Mouse (Mus musculus) intestine, embryonic 14.5 days (tissue): ENCODE results near the gene Tspan6. TPM values are rescaled to one million over a fixed set of nuclear protein-coding genes. Genes with fewer than 3 reads are reported as not detected.

Experiments used
- ATAC-seq: fragments of 200-750 bp; cut with Nextera tagmentation; replicated peaks from 2 replicates; pipeline ENCODE4 v1.8.0; 2017; ENCODE audit warnings: low read depth, moderate number of reproducible peaks, moderate TSS enrichment, moderate library complexity; ENCODE audit not compliant: low FRiP score, low TSS enrichment
- DNase-seq: peaks from one replicate; pipeline ENCODE4 v3.0.0-alpha.2; 2018; ENCODE audit warnings: low spot score
- H3K27ac ChIP-seq: fragments of 300-500 bp; sonication (generic); 2 replicates; pipeline ENCODE4 v1.5.1; 2014; ENCODE audit warnings: low read depth, mild to moderate bottlenecking, control low read depth
- H3K27me3 ChIP-seq: fragments of 300-500 bp; sonication (generic); replicated peaks from 2 replicates; pipeline ENCODE4 v1.6.1; 2014; ENCODE audit warnings: low read length, control low read depth; ENCODE audit not compliant: control insufficient read depth, insufficient read depth
- H3K36me3 ChIP-seq: fragments of 300-500 bp; sonication (generic); 2 replicates; pipeline ENCODE4 v1.6.1; 2014; ENCODE audit warnings: low read length, control low read depth; ENCODE audit not compliant: control insufficient read depth, insufficient read depth
- H3K4me1 ChIP-seq: fragments of 300-500 bp; sonication (generic); replicated peaks from 2 replicates; pipeline ENCODE4 v1.6.1; 2014; ENCODE audit warnings: low read length, control low read depth, mixed read lengths; ENCODE audit not compliant: control insufficient read depth, insufficient read depth
- H3K4me2 ChIP-seq: fragments of 300-500 bp; sonication (generic); 2 replicates; pipeline ENCODE4 v1.6.1; 2014; ENCODE audit warnings: low read length
- H3K4me3 ChIP-seq: fragments of 300-500 bp; sonication (generic); 2 replicates; pipeline ENCODE4 v1.5.1; 2014; ENCODE audit warnings: low read depth, low read length, control low read depth, mixed read lengths
- H3K9ac ChIP-seq: fragments of 300-500 bp; sonication (generic); 2 replicates; pipeline ENCODE4 v1.6.1; 2014; ENCODE audit warnings: mild to moderate bottlenecking, low read length
- H3K9me3 ChIP-seq: fragments of 300-500 bp; sonication (generic); 2 replicates; pipeline ENCODE4 v1.6.1; 2016; ENCODE audit warnings: low read length, control low read depth; ENCODE audit not compliant: control insufficient read depth
- WGBS: fragments of 180-500 bp; shearing (Covaris S2); extraction: QIAGEN DNeasy Blood & Tissue Kit; methylation state at CpG from one replicate; pipeline ENCODE4 v1.1.7; 2014; 5-methylcytosine and 5-hydroxymethylcytosine counted together
- polyA plus RNA-seq: library from polyadenylated mRNA; unstranded; fragments of >200 nt; fragmentation: Nextera tagmentation; extraction: Ambion mirVana; gene quantifications from 2 replicates; pipeline ENCODE4 v1.2.1, GENCODE M21; 2014

Tspan6 gene
- polyA plus RNA-seq, 1 experiment from 2014 or later, result 127 TPM

DNA sequence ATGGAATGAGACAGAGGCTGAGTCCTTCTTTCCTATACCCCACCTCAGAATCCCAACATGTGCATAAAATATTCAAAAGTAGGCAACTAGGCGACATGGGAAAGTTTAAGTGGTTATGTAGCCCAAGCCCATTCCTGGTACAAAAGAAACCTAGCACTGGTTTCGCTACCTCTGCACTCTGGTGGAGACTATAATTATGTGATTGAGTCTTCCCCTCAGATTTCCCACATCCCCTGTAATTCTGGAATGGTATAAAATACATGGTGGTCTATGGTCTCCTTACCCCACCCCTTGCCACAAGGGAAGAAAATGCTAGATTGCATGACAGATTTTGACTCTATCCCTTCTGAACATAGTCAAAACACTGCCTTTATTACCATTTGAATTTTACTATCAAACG is 14.8 kb upstream of the Tspan6 start:
- Histone ChIP-seq H3K36me3 (no peaks in the 10 kb centered on the region), H3K4me1 (no peaks in the 10 kb centered on the region), H3K27ac (no peak overlapping the region; the same call in 1 of the 2 replicates), H3K4me3 (no peak overlapping the region), H3K4me2 (no peak overlapping the region), H3K27me3 (no peaks in the 10 kb centered on the region), H3K9ac (no peak overlapping the region), H3K9me3 (no peaks in the 10 kb centered on the region)
- 76% methylated on average over 3 of the region's 3 CpGs for WGBS
- DNase-seq (no peak), ATAC-seq (no peak)

GRCm38 (mm10) chrX:133911397-133912103 is 13.3 kb upstream of the Tspan6 start:
- Histone ChIP-seq H3K36me3 (no peaks in the 10 kb centered on the region), H3K27me3 (no peaks in the 10 kb centered on the region), H3K4me3 (no peak overlapping the region), H3K27ac (peak overlapping the region; percentile 36), H3K4me1 (no peaks in the 10 kb centered on the region), H3K4me2 (no peak overlapping the region), H3K9ac (no peak overlapping the region), H3K9me3 (no peaks in the 10 kb centered on the region)
- ATAC-seq (no peak), DNase-seq (no peak)
- WGBS, result 33% methylated on average over 10 of the region's 10 CpGs

DNA sequence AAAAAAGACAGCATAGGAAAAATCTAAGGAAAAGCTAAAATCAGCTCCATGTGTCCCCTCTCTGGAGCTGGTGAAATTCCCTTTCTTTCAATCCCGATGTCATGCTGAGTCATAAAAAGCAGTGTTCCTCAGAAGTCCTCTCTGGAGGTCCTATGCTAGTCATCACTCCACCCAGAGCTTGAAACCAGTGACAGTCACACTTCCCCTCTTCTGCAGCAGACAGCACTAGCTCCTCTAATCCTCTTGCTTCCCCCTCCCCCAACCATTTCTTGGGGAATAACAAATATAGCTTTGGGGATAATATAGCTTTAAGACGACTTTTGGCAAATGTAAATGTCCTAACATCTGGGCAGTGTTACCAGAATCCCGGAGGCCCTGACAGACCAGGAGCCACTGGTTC is 10.0 kb upstream of the Tspan6 start, which contains the start of gene Srpx2:
Srpx2 (plus strand) TSS at position 166 of the 400 bp plus-strand sequence.
- Histone ChIP-seq H3K4me1 (no peaks in the 10 kb centered on the region), H3K9ac (no peak within 1 kb of the TSS), H3K4me2 (peak within 1 kb of the TSS; percentile 31; the same call in 1 of the 2 replicates), H3K27me3 (no peaks in the 10 kb centered on the region), H3K4me3 (peak within 1 kb of the TSS; percentile 4; the same call in 1 of the 2 replicates), H3K36me3 (no peaks in the 10 kb centered on the region), H3K27ac (no peak within 1 kb of the TSS; the same call in 1 of the 2 replicates), H3K9me3 (no peaks in the 10 kb centered on the region)
- ATAC-seq, result no peak
- no peak for DNase-seq
- 29% methylated on average over 3 of the region's 3 CpGs for WGBS

DNA sequence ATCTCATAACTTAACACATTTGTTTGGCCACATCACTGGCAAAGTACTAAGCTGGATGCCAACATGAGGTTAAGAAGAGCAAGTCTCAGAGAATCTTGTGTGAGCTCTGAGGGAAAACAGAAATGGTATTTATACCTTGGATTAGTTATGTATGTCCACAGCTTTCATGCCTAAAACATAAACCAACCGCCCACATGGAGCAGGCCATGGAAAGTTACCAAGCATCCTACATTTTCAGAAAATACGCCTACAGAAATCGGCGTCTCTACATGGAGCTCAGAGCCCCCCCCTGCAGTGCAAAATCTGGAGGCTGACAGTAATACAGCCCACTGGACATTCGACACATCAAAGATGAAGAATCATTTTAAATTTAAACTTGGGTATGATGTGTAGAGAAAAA is 10.1 kb downstream of the Tspan6 start:
- DNase-seq (no peak), ATAC-seq (no peak)
- H3K9ac ChIP-seq, result no peak overlapping the region
- H3K4me3 ChIP-seq, result no peak overlapping the region
- H3K27me3 ChIP-seq, result no peaks in the 10 kb centered on the region
- no peaks in the 10 kb centered on the region for H3K9me3 ChIP-seq
- no peak overlapping the region for H3K4me2 ChIP-seq
- 90% methylated on average over 5 of the region's 5 CpGs for WGBS
- no peaks in the 10 kb centered on the region for H3K36me3 ChIP-seq
- no peak overlapping the region for H3K27ac ChIP-seq
- H3K4me1 ChIP-seq, result no peaks in the 10 kb centered on the region

DNA sequence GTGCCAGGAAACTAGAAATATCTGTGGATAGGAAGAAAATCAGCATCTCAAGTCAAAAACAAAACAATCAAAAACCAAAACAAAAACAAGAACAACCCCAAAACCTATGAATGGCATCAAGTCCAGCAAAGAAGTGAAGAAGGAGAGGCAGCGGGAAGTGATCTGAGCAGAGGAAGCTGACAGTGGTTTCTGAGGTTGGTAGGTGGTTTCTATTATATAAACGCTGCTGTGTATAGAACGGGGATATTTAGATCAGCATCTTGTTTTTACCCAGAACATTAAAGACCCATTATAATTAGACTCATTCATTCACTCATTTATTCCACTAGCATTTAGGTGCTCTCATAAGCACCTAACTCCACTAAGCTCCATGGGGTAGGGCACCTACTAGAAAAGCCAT is 10.9 kb downstream of the Tspan6 start:
- Histone ChIP-seq H3K9ac (no peak overlapping the region), H3K27ac (no peak overlapping the region), H3K36me3 (no peaks in the 10 kb centered on the region), H3K4me1 (no peaks in the 10 kb centered on the region), H3K27me3 (no peaks in the 10 kb centered on the region), H3K4me2 (no peak overlapping the region), H3K4me3 (no peak overlapping the region), H3K9me3 (no peaks in the 10 kb centered on the region)
- ATAC-seq (no peak), DNase-seq (no peak)
- 91% methylated on average over 3 of the region's 3 CpGs for WGBS

DNA sequence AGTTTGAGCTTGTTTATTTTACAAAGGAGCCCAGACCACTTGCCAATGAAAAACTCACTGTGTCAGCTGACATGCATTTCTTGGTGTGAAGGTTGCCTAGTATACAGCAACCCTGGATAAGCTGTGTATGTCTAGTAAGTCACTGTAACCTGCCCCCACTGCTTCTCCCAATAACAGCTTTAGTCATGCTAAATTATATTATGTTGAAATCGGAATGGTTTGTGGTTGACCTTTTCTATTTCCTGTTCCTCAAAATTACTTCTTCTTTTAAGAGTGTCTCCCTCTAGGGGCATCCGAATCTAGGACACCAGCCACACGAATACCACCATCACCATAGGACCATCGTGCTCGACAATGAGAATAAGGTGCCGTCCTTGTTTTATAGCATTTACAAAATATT is 28.5 kb downstream of the Tspan6 start:
- H3K9ac ChIP-seq, result no peak overlapping the region
- H3K4me2 ChIP-seq, result no peak overlapping the region
- no peak overlapping the region for H3K4me3 ChIP-seq
- no peak overlapping the region for H3K27ac ChIP-seq
- DNase-seq (no peak), ATAC-seq (no peak)
- no peaks in the 10 kb centered on the region for H3K9me3 ChIP-seq
- no peaks in the 10 kb centered on the region for H3K4me1 ChIP-seq
- no peaks in the 10 kb centered on the region for H3K27me3 ChIP-seq
- WGBS, result 90% methylated on average over 6 of the region's 6 CpGs
- H3K36me3 ChIP-seq, result no peaks in the 10 kb centered on the region

GRCm38 (mm10) chrX:133853637-133854036 is 44.6 kb downstream of the Tspan6 start:
- no peak overlapping the region for H3K27ac ChIP-seq
- no peaks in the 10 kb centered on the region for H3K27me3 ChIP-seq
- no peaks in the 10 kb centered on the region for H3K36me3 ChIP-seq
- DNase-seq, result no peak
- no peaks in the 10 kb centered on the region for H3K9me3 ChIP-seq
- 84% methylated on average over 4 of the region's 4 CpGs for WGBS
- ATAC-seq, result no peak
- no peak overlapping the region for H3K4me2 ChIP-seq
- no peaks in the 10 kb centered on the region for H3K4me1 ChIP-seq
- H3K9ac ChIP-seq, result no peak overlapping the region
- no peak overlapping the region for H3K4me3 ChIP-seq

- no peak within 1 kb of the TSS for H3K4me2 ChIP-seq
- H3K9ac ChIP-seq, result no peak within 1 kb of the TSS
- no peak for ATAC-seq
- DNase-seq, result no peak
- no peak within 1 kb of the TSS for H3K27ac ChIP-seq
- H3K4me3 ChIP-seq, result no peak within 1 kb of the TSS
- H3K27me3 ChIP-seq, result no peaks in the 10 kb centered on the region
- no peaks in the 10 kb centered on the region for H3K4me1 ChIP-seq
- WGBS, result 77% methylated on average over 5 of the region's 5 CpGs
- H3K36me3 ChIP-seq, result no peaks in the 10 kb centered on the region
- no peaks in the 10 kb centered on the region for H3K9me3 ChIP-seq
Observed at GRCm38 (mm10) chrX:133850680-133851079, 47.5 kb downstream of the Tspan6 start, which contains the start of gene Tnmd. Gene Tnmd (plus strand): TSS chrX:133850980.
